Mouse (Mus musculus) heart, embryonic 16.5 days (tissue): ENCODE results near the gene Ubqln4. TPM values are rescaled to one million over a fixed set of nuclear protein-coding genes. Genes with fewer than 3 reads are reported as not detected.

Experiments
- ATAC-seq: fragments of 200-750 bp; cut with Nextera tagmentation; replicated peaks from 2 replicates; pipeline ENCODE4 v1.8.0; 2017; ENCODE audit warnings: moderate number of reproducible peaks; ENCODE audit not compliant: insufficient read depth, low FRiP score; ENCODE audit errors: extremely low read depth
- H3K27ac ChIP-seq: fragments of 300-500 bp; sonication (generic); 2 replicates; pipeline ENCODE4 v1.5.1; 2014; ENCODE audit warnings: mild to moderate bottlenecking, low read length, control low read depth, moderate library complexity
- H3K27me3 ChIP-seq: fragments of 300-500 bp; sonication (generic); 2 replicates; pipeline ENCODE4 v1.6.1; 2014; ENCODE audit warnings: low read length, mixed read lengths; ENCODE audit not compliant: control insufficient read depth, insufficient read depth
- H3K36me3 ChIP-seq: fragments of 300-500 bp; sonication (generic); 2 replicates; pipeline ENCODE4 v1.6.1; 2014; ENCODE audit not compliant: control insufficient read depth, insufficient read depth
- H3K4me1 ChIP-seq: fragments of 300-500 bp; sonication (generic); 2 replicates; pipeline ENCODE4 v1.6.1; 2014; ENCODE audit warnings: low read length, mixed read lengths; ENCODE audit not compliant: control insufficient read depth, insufficient read depth
- H3K4me2 ChIP-seq: fragments of 300-500 bp; sonication (generic); 2 replicates; pipeline ENCODE4 v1.6.1; 2014; ENCODE audit warnings: low read depth, mild to moderate bottlenecking, control low read depth, low read length
- H3K4me3 ChIP-seq: fragments of 300-500 bp; sonication (generic); 2 replicates; pipeline ENCODE4 v1.5.1; 2014; ENCODE audit warnings: mild to moderate bottlenecking, control low read depth, low read length
- H3K9ac ChIP-seq: fragments of 300-500 bp; sonication (generic); 2 replicates; pipeline ENCODE4 v1.6.1; 2014; ENCODE audit warnings: low read length, control low read depth
- H3K9me3 ChIP-seq: fragments of 300-500 bp; sonication (generic); replicated peaks from 2 replicates; pipeline ENCODE4 v1.6.1; 2016; ENCODE audit warnings: low read length; ENCODE audit not compliant: control insufficient read depth
- WGBS: fragments of 180-500 bp; shearing (Covaris S2); extraction: QIAGEN DNeasy Blood & Tissue Kit; methylation state at CpG from one replicate; pipeline ENCODE4 v1.1.7; 2014; 5-methylcytosine and 5-hydroxymethylcytosine counted together
- polyA plus RNA-seq: library from polyadenylated mRNA; unstranded; fragments of >200 nt; fragmentation: Nextera tagmentation; extraction: Ambion mirVana; gene quantifications from 2 replicates; pipeline ENCODE4 v1.2.1, GENCODE M21; 2015

Ubqln4 gene
- polyA plus RNA-seq, 1 experiment from 2014 or later, result 28.8 TPM

- peak overlapping the region; percentile 14; the same call in 1 of the 2 replicates for H3K27ac ChIP-seq
- H3K9me3 ChIP-seq, result no peaks in the 10 kb centered on the region
- ATAC-seq, result peak; percentile 18; the same call in 1 of the 2 replicates
- H3K9ac ChIP-seq, result peak overlapping the region; percentile 51
- H3K36me3 ChIP-seq, result peaks cover 18% of the 10 kb centered on the region
- no peaks in the 10 kb centered on the region for H3K27me3 ChIP-seq
- peak overlapping the region; percentile 39 for H3K4me3 ChIP-seq
- 11% methylated on average over 64 of the region's 64 CpGs for WGBS
- peaks cover 57% of the 10 kb centered on the region for H3K4me1 ChIP-seq
- peak overlapping the region; percentile 60 for H3K4me2 ChIP-seq
Measured at GRCm38 (mm10) chr3:88536103-88536930, 17.2 kb upstream of the Ubqln4 start.

- Histone ChIP-seq H3K9me3 (no peaks in the 10 kb centered on the region), H3K4me2 (peak overlapping the region; percentile 60), H3K4me1 (peaks cover 57% of the 10 kb centered on the region), H3K27me3 (no peaks in the 10 kb centered on the region), H3K36me3 (peaks cover 18% of the 10 kb centered on the region), H3K9ac (peak overlapping the region; percentile 51), H3K4me3 (no peak overlapping the region; the same call in 1 of the 2 replicates), H3K27ac (no peak overlapping the region; the same call in 1 of the 2 replicates)
- ATAC-seq, result no peak
- 75% methylated on average over 6 of the region's 6 CpGs for WGBS
Measured at GRCm38 (mm10) chr3:88537146-88537545, 16.4 kb upstream of the Ubqln4 start.

GRCm38 (mm10) chr3:88538271-88539145 is 15.1 kb upstream of the Ubqln4 start:
- ATAC-seq, result no peak
- H3K27me3 ChIP-seq, result no peaks in the 10 kb centered on the region
- WGBS, result 54% methylated on average over 9 of the region's 9 CpGs
- peaks cover 18% of the 10 kb centered on the region for H3K36me3 ChIP-seq
- peaks cover 54% of the 10 kb centered on the region for H3K4me1 ChIP-seq
- H3K4me3 ChIP-seq, result no peak overlapping the region
- no peaks in the 10 kb centered on the region for H3K9me3 ChIP-seq
- no peak overlapping the region for H3K27ac ChIP-seq
- no peak overlapping the region for H3K9ac ChIP-seq
- no peak overlapping the region for H3K4me2 ChIP-seq

GRCm38 (mm10) chr3:88539397-88539796 is 14.2 kb upstream of the Ubqln4 start:
- peaks cover 18% of the 10 kb centered on the region for H3K36me3 ChIP-seq
- H3K27me3 ChIP-seq, result no peaks in the 10 kb centered on the region
- peaks cover 45% of the 10 kb centered on the region for H3K4me1 ChIP-seq
- 40% methylated on average over 3 of the region's 3 CpGs for WGBS
- no peak overlapping the region for H3K4me2 ChIP-seq
- no peaks in the 10 kb centered on the region for H3K9me3 ChIP-seq
- H3K27ac ChIP-seq, result no peak overlapping the region
- no peak for ATAC-seq
- no peak overlapping the region for H3K4me3 ChIP-seq
- H3K9ac ChIP-seq, result 0 out of 2 replicates have a peak overlapping the region, but pooled peaks have one; percentile 14

- no peaks in the 10 kb centered on the region for H3K27me3 ChIP-seq
- ATAC-seq, result no peak
- H3K4me1 ChIP-seq, result peaks cover 38% of the 10 kb centered on the region
- 60% methylated on average over 5 of the region's 5 CpGs for WGBS
- peak overlapping the region; percentile 57 for H3K27ac ChIP-seq
- H3K4me3 ChIP-seq, result no peak overlapping the region
- H3K4me2 ChIP-seq, result no peak overlapping the region
- no peaks in the 10 kb centered on the region for H3K9me3 ChIP-seq
- no peak overlapping the region for H3K9ac ChIP-seq
- peaks cover 18% of the 10 kb centered on the region for H3K36me3 ChIP-seq
Measured at GRCm38 (mm10) chr3:88540085-88540484, 13.5 kb upstream of the Ubqln4 start.

- H3K4me3 ChIP-seq, result no peak overlapping the region
- peaks cover 21% of the 10 kb centered on the region for H3K4me1 ChIP-seq
Measured at GRCm38 (mm10) chr3:88541622-88542401, 11.7 kb upstream of the Ubqln4 start.

GRCm38 (mm10) chr3:88542486-88542885 is 11.1 kb upstream of the Ubqln4 start:
- H3K4me3 ChIP-seq, result no peak overlapping the region
- H3K4me1 ChIP-seq, result peaks cover 15% of the 10 kb centered on the region
- no peak for ATAC-seq
- 65% methylated on average over 4 of the region's 4 CpGs for WGBS
- H3K36me3 ChIP-seq, result peaks cover 10% of the 10 kb centered on the region
- no peaks in the 10 kb centered on the region for H3K27me3 ChIP-seq
- no peak overlapping the region for H3K9ac ChIP-seq
- H3K9me3 ChIP-seq, result no peaks in the 10 kb centered on the region
- no peak overlapping the region for H3K4me2 ChIP-seq
- H3K27ac ChIP-seq, result no peak overlapping the region

More at GRCm38 (mm10) chr3:88541622-88542401, 11.7 kb upstream of the Ubqln4 start:
- H3K27ac ChIP-seq, result no peak overlapping the region
- WGBS, result 72% methylated on average over 6 of the region's 7 CpGs
- H3K36me3 ChIP-seq, result peaks cover 17% of the 10 kb centered on the region
- ATAC-seq, result no peak
- H3K27me3 ChIP-seq, result no peaks in the 10 kb centered on the region
- no peak overlapping the region for H3K4me2 ChIP-seq
- no peaks in the 10 kb centered on the region for H3K9me3 ChIP-seq
- H3K9ac ChIP-seq, result no peak overlapping the region

- H3K9me3 ChIP-seq, result no peaks in the 10 kb centered on the region
- no peaks in the 10 kb centered on the region for H3K27me3 ChIP-seq
- 77% methylated on average over 8 of the region's 8 CpGs for WGBS
- H3K4me3 ChIP-seq, result no peak overlapping the region
- H3K4me2 ChIP-seq, result no peak overlapping the region
- no peak overlapping the region for H3K27ac ChIP-seq
- ATAC-seq, result no peak
- peaks cover 15% of the 10 kb centered on the region for H3K4me1 ChIP-seq
- H3K36me3 ChIP-seq, result peaks cover 7% of the 10 kb centered on the region
- H3K9ac ChIP-seq, result no peak overlapping the region
Measured at GRCm38 (mm10) chr3:88543174-88543573, 10.4 kb upstream of the Ubqln4 start.
